Mouse (Mus musculus): ENCODE measurements around the gene 1110008P14Rik.

GRCm38 (mm10) chr2:32415801-32416200 is 34.1 kb upstream of the 1110008P14Rik start:
- TF ChIP-seq CTCF (IDR thresholded peaks at IDR 0.05; ENCODE audit: low read depth, low read length) (no peak), POLR2A (IDR thresholded peaks at IDR 0.05; ENCODE audit: insufficient read depth, low read length) (no peak), EP300 (IDR thresholded peaks at IDR 0.05; ENCODE audit: insufficient read depth, low read depth, low read length) (no peak)

All from ES-Bruce4 (cell line).